Mouse (Mus musculus): ENCODE data around the gene Faap100.
"Not testable (repeated sequence)": the region's sequence is repeated elsewhere in the genome, so short reads cannot be mapped to it uniquely, and the experiment has no call there.

Faap100 gene

DNA sequence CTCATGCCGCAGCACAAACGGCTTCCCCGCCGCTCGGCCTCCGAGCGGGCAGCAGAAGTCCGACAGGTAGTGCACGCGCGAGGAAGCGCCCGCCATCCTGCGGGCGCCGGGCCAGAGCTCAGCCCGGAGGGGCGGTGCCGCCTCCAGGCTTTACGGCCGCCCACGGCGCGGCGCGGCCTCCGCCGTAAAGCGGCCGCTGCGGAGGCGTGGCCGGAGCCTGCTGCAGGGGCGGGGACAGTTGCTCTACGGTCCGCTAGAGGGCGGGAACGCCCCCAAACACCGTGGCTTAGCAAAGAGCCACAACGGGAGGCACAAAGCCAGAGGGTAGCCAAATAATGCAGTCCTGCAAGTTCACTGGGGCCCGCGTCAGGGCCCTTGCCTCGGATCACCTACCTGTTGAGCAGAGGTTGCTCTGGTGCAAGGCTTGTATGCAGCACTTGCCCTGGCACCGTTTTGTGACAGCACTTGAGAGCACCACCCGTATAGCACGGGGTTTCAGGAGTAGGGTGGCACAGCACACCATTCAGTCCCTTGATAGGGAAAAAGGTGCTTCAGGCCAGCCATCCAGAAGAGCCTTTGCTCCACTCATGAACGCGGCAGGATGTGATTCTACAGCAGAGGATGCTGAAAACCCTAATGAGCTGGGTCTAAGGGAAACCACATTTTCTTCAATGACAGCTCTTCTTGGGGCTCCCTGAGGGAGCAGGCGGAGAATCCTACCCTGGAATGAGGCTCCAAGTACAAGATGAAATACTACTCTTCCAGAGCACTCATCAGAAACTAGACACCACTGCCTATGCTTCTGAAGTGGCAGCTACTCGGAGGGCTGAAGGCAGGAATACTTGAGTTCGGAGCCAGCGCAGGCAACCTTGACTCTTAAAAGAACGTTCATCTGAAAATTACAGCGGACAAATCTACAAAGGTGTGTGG, at the start of gene Faap100:
Gene Faap100 (minus strand): TSS at position 154 of the 930 bp plus-strand sequence.
- peak; percentile 94 to 95 for DNase-seq

- DNase-seq, result no peak
Measured at GRCm38 (mm10) chr11:120426727-120427126, 48.2 kb upstream of the Faap100 start.

DNA sequence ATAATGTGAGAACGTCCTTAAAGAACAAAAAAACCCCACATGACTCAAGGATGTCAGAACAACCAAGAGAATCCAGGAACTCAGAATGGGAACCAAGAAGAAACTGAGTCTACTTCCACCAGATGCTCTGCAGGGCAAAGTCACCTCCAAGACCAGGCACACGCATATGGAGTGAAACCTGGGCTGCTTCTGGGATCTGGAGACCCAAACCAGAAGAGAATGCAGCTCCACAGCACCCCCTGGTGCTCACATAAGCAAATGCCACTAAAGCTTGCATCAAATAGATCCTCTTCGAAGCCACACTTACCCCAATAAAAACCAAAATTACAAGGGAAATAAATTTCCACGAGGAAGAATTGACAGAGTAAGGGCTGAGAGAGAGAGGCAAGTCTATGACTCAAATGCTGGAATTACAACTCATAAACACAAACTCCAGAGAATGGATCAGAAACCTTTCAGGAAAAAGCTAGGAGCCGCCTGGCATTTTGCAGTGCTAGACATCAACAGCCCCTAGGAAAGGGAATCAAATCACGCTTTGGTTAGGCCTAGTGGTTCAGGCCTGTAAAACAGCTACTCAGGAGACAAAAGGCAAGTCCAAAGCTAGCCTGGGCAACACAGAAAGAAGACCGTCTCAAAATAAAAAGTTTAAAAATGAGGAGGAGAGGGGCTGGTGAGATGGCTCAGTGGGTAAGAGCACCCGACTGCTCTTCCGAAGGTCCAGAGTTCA, 45.2 kb upstream of the Faap100 start:
- DNase-seq, result peak; percentile 40 to 66

GRCm38 (mm10) chr11:120422651-120423568, 44.3 kb upstream of the Faap100 start:
- DNase-seq, result peak in 1 of 2 experiments; percentile 37

DNA sequence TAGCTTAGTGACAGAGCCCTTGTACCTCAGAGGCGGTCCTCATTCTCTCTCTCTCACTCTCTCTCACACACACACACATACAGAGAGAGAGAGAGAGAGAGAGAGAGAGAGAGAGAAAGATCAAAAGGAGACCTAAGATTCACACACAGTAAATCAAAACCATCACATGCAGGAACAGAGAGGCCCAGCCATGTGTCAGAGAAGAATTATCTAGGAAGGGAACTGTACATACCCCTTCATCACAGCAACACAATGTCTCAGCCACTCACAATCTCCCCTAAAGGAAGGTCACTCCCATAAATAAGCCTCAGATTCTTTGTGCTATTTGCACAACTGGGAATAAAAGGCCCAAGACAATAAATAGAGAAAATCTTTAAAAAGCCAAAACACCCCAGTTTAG, 40.0 kb upstream of the Faap100 start:
- DNase-seq, result no peak

- no peak for DNase-seq
Measured at GRCm38 (mm10) chr11:120417852-120418251, 39.3 kb upstream of the Faap100 start.

- not testable (repeated sequence) for DNase-seq
Measured at GRCm38 (mm10) chr11:120413621-120414020, 35.1 kb upstream of the Faap100 start.

- no peak for DNase-seq
Measured at GRCm38 (mm10) chr11:120406445-120406844, 27.9 kb upstream of the Faap100 start.

DNA sequence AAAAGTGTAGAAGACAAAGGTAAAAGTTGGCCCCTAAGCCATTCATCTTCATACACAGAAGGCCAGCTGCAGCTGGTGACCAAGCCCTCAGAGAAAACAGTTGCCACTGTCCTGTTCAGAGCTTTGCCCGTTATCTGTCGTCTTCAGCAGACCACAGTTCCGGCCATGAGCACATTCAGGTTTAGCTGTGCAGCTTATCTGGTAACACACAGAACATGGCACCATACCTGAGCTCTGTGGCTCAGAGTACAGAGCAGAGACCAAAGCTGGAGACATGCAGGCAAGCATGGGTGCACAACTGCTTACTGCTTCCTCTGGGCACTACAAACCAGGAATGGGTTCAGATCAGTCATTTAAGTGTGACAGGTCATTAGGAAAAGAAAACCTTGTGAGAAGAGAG, 27.3 kb upstream of the Faap100 start:
- DNase-seq, result no peak

DNA sequence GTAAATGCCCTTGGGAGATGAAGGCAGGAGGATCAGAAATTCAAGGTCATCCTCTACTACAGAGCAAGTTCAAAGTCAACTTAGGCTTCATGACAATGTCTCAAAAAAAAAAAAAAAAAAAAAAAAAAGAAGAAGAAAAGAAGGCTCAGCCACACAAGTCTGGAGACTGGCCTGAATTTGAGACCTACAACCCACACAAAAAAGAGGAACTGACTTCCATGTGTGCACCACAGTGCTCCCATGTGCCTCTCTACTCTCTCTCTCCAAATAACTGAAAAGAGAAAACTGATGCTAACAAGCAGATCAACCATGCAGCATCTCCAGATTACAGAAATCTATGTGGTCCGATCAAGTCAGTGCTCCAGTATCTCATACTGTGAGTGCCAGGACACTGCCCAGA, 26.2 kb upstream of the Faap100 start:
- DNase-seq, result no peak

GRCm38 (mm10) chr11:120399319-120399718, 20.8 kb upstream of the Faap100 start:
- no peak for DNase-seq

- DNase-seq, result no peak
Measured at GRCm38 (mm10) chr11:120397602-120398001, 19.0 kb upstream of the Faap100 start.

DNA sequence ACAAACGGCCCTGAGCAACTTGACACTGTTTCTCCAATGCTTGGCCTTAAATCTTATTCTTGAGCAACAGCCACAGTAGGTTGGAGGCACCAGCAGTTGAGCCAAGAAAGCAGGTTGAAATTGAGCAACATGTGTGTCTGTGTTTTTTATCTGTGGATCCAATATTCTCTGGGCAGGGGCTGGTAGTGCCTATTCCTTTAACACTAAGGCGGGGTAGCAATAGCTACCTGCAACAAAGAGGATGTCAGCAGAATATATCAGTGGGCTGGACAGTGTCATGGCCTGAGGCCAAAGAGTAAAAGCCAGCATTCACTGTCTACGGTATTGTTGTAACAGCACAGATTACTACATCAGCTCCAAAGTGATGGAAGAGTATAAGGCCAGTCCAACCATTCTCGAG, 17.1 kb upstream of the Faap100 start:
- DNase-seq, result no peak

- DNase-seq, result no peak
Measured at GRCm38 (mm10) chr11:120388580-120388979, 10.0 kb upstream of the Faap100 start.

DNA sequence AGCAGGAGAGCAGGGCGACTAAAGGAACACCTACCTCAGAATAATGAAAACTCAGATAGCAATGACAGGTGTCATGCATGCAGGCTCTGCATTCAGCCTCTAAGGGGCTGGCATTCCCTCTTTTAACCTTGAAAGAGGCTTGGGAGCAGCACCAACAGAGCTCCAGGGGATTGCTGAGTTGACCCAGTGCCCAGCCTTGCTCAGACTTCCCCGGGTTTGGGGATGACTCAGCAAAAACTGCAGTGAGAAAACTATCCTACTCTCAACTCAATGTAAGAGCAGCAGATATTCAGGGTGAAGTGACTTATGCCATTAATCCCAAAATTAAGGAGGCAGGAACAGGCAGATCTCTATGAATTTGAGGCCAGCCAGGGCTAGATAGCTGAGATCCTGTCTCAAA, 8.6 kb upstream of the Faap100 start:
- DNase-seq, result no peak

DNA sequence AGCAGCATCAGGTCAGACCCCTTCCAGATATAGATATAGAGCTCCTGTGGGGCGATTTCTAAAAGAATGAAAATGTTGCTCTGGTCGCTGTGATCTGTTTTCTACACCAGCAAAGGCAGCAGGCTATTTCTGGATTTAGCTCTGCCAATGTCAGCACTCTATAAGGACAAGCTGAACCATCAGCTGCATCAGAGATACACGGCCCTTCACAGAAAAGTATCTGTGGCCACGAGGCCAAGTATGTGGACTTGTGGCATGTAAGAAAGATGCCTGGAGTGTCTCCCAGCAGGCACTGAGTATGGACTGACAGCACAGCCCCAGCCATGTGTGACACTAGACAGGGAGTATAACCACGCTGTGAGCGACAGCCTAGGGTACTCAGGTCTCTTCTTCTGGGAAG, 8.1 kb upstream of the Faap100 start:
- DNase-seq, result no peak

DNA sequence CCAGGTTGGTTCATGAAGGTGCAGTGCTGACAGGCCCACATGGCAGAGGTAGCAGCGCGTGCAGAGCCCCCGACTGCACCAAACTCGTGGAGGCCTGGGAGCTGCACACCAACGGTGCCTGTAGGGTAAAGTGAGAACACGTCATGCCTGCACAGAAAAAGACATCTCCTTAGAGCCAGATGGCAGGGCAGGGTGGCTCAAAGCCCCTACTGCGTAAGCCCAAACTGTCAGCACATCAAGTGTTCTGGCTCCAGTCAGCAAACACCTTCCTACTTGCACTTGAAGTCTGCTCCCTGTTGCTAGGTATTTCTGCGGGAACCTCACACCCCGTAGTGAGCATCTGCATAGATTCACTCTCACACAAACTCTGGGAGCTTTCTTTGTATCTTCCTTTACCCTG, 3.9 kb upstream of the Faap100 start:
- no peak for DNase-seq

GRCm38 (mm10) chr11:120381157-120381556, 2.6 kb upstream of the Faap100 start:
- no peak for DNase-seq

DNA sequence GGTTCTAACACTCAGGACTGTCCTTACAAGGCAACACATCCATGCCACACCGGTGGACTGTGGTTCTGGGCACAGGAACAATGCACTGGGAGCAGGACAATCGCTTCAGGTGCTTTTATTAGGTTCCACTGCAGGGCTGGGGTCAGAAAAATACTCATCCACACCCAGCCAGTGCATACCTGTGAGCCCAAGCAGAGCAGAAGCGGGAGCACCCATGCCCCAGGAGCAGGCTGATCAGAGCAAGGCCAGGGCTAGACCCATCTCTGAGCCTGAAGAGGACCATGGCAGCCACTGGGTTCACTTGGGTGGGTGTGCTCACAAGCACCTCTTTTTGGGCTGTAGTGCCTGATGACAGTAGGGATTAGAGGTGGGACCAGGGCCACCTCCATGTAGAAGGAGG, 1.7 kb upstream of the Faap100 start:
- DNase-seq, result no peak

- peak; percentile 60 to 80 for DNase-seq
Measured at GRCm38 (mm10) chr11:120378031-120378610, 443 bp downstream of the Faap100 start.

GRCm38 (mm10) chr11:120377337-120377736, 1.2 kb downstream of the Faap100 start:
- DNase-seq, result peak; percentile 40 to 57

Data from lung, postnatal 4 days (tissue).